Mouse (Mus musculus): ENCODE measurements around the gene Gm3633.
"Not testable (repeated sequence)": the region's sequence is repeated elsewhere in the genome, so short reads cannot be mapped to it uniquely, and the experiment has no call there.

The Gm3633 gene

GRCm38 (mm10) chr14:42641817-42642216 is at the start of gene Gm3633:
Gene Gm3633, minus strand, starts transcription at chr14:42641917.
- DNase-seq (ENCODE audit: low spot score), result not testable (repeated sequence)

GRCm38 (mm10) chr14:42655638-42656037 is 13.9 kb upstream of the Gm3633 start, which contains the start of gene Gm10378:
Gene Gm10378, plus strand, starts transcription at chr14:42655938.
- DNase-seq (ENCODE audit: low spot score), result not testable (repeated sequence)

- DNase-seq (ENCODE audit: low spot score), result not testable (repeated sequence)
Observed at GRCm38 (mm10) chr14:42599782-42600181, 41.9 kb downstream of the Gm3633 start, which contains the start of gene Gm17124. Gene Gm17124, minus strand, starts transcription at chr14:42599882.
